Mouse (Mus musculus) cerebellum, adult 2 months (tissue): ENCODE data around the gene Zbtb46. TPM values are rescaled to one million over a fixed set of nuclear protein-coding genes. Genes with fewer than 3 reads are reported as not detected.

Source experiments
- DNase-seq, 2 experiments: peaks; one replicate each; pipeline ENCODE4 v3.0.0; 2021
- H3K27ac ChIP-seq: fragments of 200-500 bp; 2 replicates; pipeline ENCODE4 v1.5.1; 2012; ENCODE audit warnings: low read length, control low read depth, inconsistent platforms; ENCODE audit not compliant: insufficient read depth
- H3K27me3 ChIP-seq: fragments of 200-500 bp; 2 replicates; pipeline ENCODE4 v1.6.1; 2012; ENCODE audit warnings: inconsistent platforms, mild to moderate bottlenecking, low read length, moderate library complexity; ENCODE audit not compliant: control insufficient read depth, insufficient read depth
- H3K4me1 ChIP-seq: fragments of 200-500 bp; 2 replicates; pipeline ENCODE4 v1.6.1; 2011; ENCODE audit warnings: low read length; ENCODE audit not compliant: control insufficient read depth, insufficient read depth
- H3K4me3 ChIP-seq: fragments of 200-500 bp; replicated peaks from 2 replicates; pipeline ENCODE3; 2011; ENCODE audit warnings: mild to moderate bottlenecking, low read depth, low read length, control low read depth; ENCODE audit not compliant: insufficient read depth
- CTCF ChIP-seq: fragments of 200-500 bp; IDR thresholded peaks from 2 replicates; pipeline ENCODE4 v1.5.1; 2011; ENCODE audit warnings: low read depth, mild to moderate bottlenecking, control low read depth, low read length, moderate library complexity, borderline replicate concordance; ENCODE audit not compliant: insufficient read depth
- POLR2A ChIP-seq: fragments of 200-500 bp; IDR thresholded peaks from 2 replicates; pipeline ENCODE4 v1.6.1; 2011; ENCODE audit warnings: low read length, control low read depth, borderline replicate concordance; ENCODE audit not compliant: insufficient read depth
- WGBS: fragments of 180-500 bp; shearing (Covaris S2); methylation state at CpG from one replicate; pipeline ENCODE4 v1.1.7; 2018; 5-methylcytosine and 5-hydroxymethylcytosine counted together
- polyA plus RNA-seq: library from polyadenylated mRNA; depleted of rRNA; stranded (reverse); fragments of >200 nt; gene quantifications from 2 replicates; pipeline ENCODE4 v1.2.3, GENCODE M21; 2012

Zbtb46 gene
- polyA plus RNA-seq, 1 experiment, result 31.9 TPM

DNA sequence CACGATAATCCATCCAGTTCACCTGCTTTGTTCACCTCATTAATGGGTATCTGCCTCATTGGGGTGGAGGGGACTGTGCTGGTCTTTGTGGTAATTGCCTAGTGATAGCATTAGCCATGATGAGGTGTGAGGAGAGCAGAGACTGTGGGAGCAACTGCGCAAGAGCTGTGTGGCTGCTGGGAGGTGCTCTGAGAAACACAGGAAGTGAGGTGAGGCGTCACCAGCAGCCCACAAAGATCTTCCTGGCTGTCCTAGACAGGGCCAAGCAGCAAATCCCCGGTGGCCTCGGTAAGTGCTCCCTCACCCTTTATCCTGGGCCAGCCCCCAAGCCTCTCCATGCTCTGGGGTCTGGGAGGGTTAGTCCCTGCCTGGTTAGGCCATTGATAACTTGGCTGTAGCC is 78.1 kb downstream of the Zbtb46 start:
- WGBS, result 89% methylated on average over 5 of the region's 5 CpGs
- DNase-seq, result no peak
- Histone ChIP-seq H3K4me1 (peaks cover 35% of the 10 kb centered on the region), H3K27me3 (no peaks in the 10 kb centered on the region), H3K27ac (no peak overlapping the region), H3K4me3 (no peak overlapping the region)
- TF ChIP-seq CTCF (no peak), POLR2A (no peak)

DNA sequence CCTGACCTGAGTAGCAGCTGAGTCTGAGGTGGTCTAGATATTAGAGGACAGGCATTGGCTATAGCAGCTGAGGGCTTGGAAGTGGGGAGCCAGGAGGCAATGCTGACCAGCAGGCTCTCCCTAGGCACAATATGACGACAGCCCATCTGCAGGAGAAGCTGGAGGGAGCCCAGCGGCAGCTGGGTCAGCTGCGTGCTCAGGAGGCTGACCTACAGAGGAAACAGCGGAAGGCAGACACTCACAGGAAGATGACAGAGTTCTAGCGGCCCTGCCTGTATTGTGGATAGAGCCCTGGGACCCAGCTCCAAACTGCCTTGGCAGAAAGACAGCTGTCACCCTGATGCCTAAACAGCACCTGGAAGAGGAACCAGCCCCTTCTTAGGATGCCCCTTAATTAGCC is 79.0 kb downstream of the Zbtb46 start:
- Histone ChIP-seq H3K27me3 (no peaks in the 10 kb centered on the region), H3K27ac (no peak overlapping the region), H3K4me1 (peaks cover 28% of the 10 kb centered on the region), H3K4me3 (no peak overlapping the region)
- TF ChIP-seq POLR2A (no peak), CTCF (no peak)
- 75% methylated on average over 5 of the region's 5 CpGs for WGBS
- no peak for DNase-seq

DNA sequence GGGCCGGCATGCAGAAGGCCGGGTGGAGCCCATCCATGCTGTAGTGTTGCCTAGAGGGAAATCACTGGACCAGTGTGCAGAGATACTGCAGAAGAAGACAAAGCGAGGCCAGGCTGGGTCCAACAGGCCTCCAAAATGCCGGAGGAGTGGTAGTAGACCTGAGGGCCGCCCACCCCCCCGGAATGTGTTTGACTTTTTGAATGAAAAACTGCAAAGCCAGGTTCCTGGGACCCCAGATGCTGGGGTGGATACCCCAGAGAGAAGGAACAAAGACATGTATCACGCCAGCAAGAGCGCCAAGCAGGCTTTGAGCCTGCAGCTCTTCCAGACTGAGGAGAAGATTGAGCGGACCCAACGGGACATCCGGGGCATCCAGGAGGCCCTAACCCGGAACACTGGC is 79.4 kb downstream of the Zbtb46 start, which contains the start of gene Lime1:
Lime1 (plus strand) TSS at position 301 of the 400 bp plus-strand sequence.
- H3K4me3 ChIP-seq, result no peak within 1 kb of the TSS
- no peaks in the 10 kb centered on the region for H3K27me3 ChIP-seq
- TF ChIP-seq POLR2A (no peak), CTCF (no peak)
- WGBS, result 94% methylated on average over 12 of the region's 12 CpGs
- peaks cover 24% of the 10 kb centered on the region for H3K4me1 ChIP-seq
- no peak within 1 kb of the TSS for H3K27ac ChIP-seq
- DNase-seq, result no peak

DNA sequence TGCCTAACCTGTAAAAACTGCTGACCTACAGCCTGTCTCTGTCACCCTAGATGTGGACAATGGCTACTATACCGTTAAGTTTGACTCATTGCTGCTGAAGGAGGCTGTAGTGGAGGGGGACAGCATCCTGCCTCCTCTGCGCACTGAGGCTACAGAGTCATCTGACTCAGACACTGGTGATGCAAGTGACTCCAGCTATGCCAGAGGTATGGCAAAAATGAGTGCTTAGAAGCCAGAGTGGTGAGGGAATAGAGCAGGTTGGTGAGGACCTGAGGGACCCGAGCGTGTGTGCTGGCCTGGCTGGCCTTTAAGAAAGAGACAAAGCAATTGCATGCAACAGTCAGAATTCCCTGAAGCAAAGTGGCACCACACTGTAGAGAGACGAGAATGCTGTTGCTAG is 80.5 kb downstream of the Zbtb46 start:
- Histone ChIP-seq H3K27ac (no peak overlapping the region), H3K27me3 (no peaks in the 10 kb centered on the region), H3K4me1 (peaks cover 14% of the 10 kb centered on the region), H3K4me3 (no peak overlapping the region)
- DNase-seq, result no peak
- WGBS, result 92% methylated on average over 5 of the region's 5 CpGs
- TF ChIP-seq POLR2A, result no peak

DNA sequence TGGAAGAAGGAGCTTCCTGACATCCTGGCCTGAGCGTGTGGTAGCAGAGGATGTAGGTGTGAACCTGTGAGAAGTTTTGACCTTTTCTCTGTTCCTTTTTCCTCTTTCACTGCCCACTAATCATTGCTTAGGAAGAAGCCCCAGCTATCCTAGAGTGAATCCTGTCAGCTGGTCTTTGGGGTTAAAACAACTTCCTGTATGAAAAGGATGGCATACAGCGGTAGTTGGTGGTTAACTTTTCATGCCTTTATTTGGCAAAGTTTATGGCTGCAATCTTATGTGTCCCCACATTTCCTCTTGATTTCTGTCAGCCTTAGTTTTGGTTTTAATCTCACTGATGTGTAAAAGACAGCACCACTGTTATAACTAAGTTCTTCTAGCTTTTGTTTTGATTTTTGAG is 82.0 kb downstream of the Zbtb46 start:
- Histone ChIP-seq H3K4me3 (no peak overlapping the region), H3K27me3 (no peaks in the 10 kb centered on the region), H3K4me1 (peaks cover 3% of the 10 kb centered on the region; the same call in 1 of the 2 replicates), H3K27ac (no peak overlapping the region)
- DNase-seq, result no peak
- TF ChIP-seq POLR2A (no peak), CTCF (no peak)
- whole genome bisulfite sequencing, result 88% methylated on average over 2 of the region's 2 CpGs

DNA sequence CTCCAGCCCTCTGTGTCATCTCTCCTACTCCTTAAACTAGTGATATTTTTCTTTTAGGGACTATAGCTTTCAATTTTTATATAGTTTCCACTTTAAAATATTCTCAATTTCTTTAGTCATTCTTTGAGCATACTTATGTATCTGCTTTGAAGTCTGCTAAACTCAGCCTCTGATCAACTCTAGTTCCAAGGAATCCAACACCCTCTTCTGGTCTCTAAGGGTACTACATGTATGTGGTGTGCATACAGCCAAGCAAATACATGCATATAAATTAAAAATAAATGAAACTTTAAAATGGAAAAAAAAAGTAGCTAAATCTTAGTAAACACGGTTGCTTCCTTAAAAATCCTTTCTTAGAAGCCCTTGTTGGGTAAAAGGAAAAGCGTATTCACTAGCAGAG is 83.4 kb downstream of the Zbtb46 start:
- no peak for DNase-seq
- 93% methylated on average over 2 of the region's 2 CpGs for WGBS
- TF ChIP-seq CTCF (no peak), POLR2A (no peak)
- Histone ChIP-seq H3K27ac (no peak overlapping the region), H3K4me3 (no peak overlapping the region), H3K27me3 (no peaks in the 10 kb centered on the region), H3K4me1 (no peaks in the 10 kb centered on the region)

DNA sequence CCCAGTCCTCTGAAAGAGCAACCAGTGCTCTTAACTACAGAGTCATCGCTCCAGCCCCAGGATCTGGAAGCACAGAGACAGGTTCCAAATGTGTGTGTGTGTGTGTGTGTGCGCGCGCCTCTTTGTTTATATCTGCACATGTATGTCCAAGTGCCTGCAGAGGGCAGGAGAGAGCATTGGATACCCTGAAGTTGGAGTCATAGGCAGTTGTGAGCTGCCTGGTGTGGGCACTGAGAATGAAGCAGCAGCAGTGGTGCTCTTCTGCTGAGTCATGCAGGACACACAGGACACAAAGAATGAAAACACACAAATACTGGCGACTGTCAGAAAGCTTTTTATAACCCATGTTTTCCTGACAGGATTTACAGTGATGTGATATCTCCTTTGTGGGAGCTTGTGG is 89.2 kb downstream of the Zbtb46 start:
- no peaks in the 10 kb centered on the region for H3K27me3 ChIP-seq
- H3K4me3 ChIP-seq, result no peak overlapping the region
- no peak overlapping the region for H3K27ac ChIP-seq
- H3K4me1 ChIP-seq, result no peaks in the 10 kb centered on the region
- TF ChIP-seq POLR2A (no peak), CTCF (no peak)
- no peak for DNase-seq
- WGBS, result 95% methylated on average over 5 of the region's 5 CpGs

DNA sequence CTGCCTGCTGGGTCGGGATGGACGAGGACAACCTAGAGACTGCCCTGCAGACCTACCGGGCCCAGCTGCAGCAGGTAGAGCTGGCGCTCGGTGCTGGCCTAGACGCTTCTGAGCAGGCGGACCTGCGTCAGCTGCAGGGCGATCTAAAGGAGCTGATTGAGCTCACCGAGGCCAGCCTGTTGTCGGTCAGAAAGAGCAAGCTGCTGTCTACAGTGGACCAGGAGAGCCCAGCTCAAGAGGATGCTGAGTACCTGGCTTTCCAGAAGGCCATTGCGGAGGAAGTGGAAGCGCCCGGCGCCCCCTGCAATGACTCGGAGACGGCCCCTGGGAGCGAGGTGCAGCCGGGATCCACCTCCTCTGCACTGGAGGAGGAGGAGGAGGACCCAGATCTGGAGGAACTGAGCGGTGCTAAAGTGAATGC is 93.6 kb downstream of the Zbtb46 start:
- TF ChIP-seq CTCF, result no peak
- no peak for TF ChIP-seq POLR2A
- no peak for DNase-seq
- peak overlapping the region; percentile 76 for H3K4me3 ChIP-seq
- under 1% methylated on average over 20 of the region's 20 CpGs for WGBS
- H3K27ac ChIP-seq, result peak overlapping the region; percentile 61
- H3K4me1 ChIP-seq, result no peaks in the 10 kb centered on the region
- no peaks in the 10 kb centered on the region for H3K27me3 ChIP-seq
